In the genomic region with DNA sequence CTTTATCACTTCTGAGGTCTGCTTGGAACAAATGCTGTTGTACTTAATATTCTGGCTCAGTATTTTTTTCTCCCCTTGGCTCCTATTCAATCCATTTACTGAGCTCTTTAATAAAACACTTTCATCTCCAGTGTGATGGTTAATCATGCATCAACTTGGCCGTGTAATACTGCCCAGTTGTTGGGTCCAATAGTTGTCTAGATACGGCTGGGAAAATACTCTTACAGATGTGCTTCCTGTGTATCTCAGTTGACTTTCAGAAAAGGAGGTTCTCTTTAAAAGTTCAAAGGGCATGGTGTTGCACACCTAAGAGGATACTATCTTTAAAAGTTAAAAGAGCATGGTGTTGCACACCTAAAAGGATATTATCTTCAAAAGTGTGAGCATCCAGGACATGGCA, we compare ENCODE assay signal across 16 mouse cellular contexts.
"Had no signal": no experiment of that assay in that cellular context is flagged by ENCODE, and none has a peak within 500 bp of the region (broad histone marks: within the 10 kb centered on the region; RNA-seq: fewer than 3 reads in every experiment).

No protein-coding gene starts in this region.

- H3K27me3 ChIP-seq: limb, embryonic 13.5 days; midbrain, embryonic 13.5 days; stomach, embryonic 15.5 days had no signal

- DNase-seq: liver, postnatal 0 days; lung, embryonic 14.5 days; right cerebral cortex, postnatal 4 days; spleen, adult 18-20 months; thymus, postnatal 25 days had no signal

- H3K9me3 ChIP-seq: limb, embryonic 10.5 days; limb, embryonic 13.5 days; midbrain, embryonic 13.5 days; stomach, embryonic 15.5 days had no signal

- H3K36me3 ChIP-seq: limb, embryonic 10.5 days; limb, embryonic 13.5 days; midbrain, embryonic 13.5 days; stomach, embryonic 15.5 days had no signal

- H3K9ac ChIP-seq: limb, embryonic 13.5 days; liver, embryonic 14.5 days; liver, postnatal 0 days; lung, embryonic 14.5 days; midbrain, embryonic 13.5 days; stomach, embryonic 15.5 days had no signal

- ATAC-seq: inflammation-experienced regulatory T-cells, adult 6 months; lung, postnatal 0 days; midbrain, embryonic 13.5 days; midbrain, embryonic 16.5 days had no signal

- H3K27ac ChIP-seq: limb, embryonic 10.5 days; limb, embryonic 13.5 days; liver, embryonic 14.5 days; macrophage; midbrain, embryonic 13.5 days; stomach, embryonic 15.5 days had no signal

- H3K4me3 ChIP-seq: limb, embryonic 10.5 days; limb, embryonic 13.5 days; midbrain, embryonic 13.5 days; myocyte; stomach, embryonic 15.5 days had no signal

- H3K4me2 ChIP-seq: limb, embryonic 13.5 days; liver, embryonic 11.5 days; lung, embryonic 14.5 days; midbrain, embryonic 13.5 days; stomach, embryonic 15.5 days had no signal

- H3K4me1 ChIP-seq: limb, embryonic 10.5 days; limb, embryonic 13.5 days; midbrain, embryonic 13.5 days; stomach, embryonic 15.5 days had no signal
